Mouse (Mus musculus) embryonic facial prominence, embryonic 14.5 days (tissue): Measurements from ENCODE around the gene Hpgd. TPM values are rescaled to one million over a fixed set of nuclear protein-coding genes. Genes with fewer than 3 reads are reported as not detected.
A peak's percentile ranks its signal among the peaks of the same experiment; 100 is the strongest.

Experiments used
- ATAC-seq: fragments of 200-750 bp; cut with Nextera tagmentation; 2 replicates; pipeline ENCODE4 v1.8.0; 2017; ENCODE audit warnings: low read depth, moderate number of reproducible peaks, moderate TSS enrichment
- DNase-seq: peaks from one replicate; pipeline ENCODE4 v3.0.0-alpha.2; 2015; ENCODE audit warnings: low spot score
- H3K27ac ChIP-seq: fragments of 300-500 bp; sonication (generic); replicated peaks from 2 replicates; pipeline ENCODE4 v1.5.1; 2014; ENCODE audit warnings: low read depth, mild to moderate bottlenecking, low read length, moderate library complexity
- H3K27me3 ChIP-seq: fragments of 300-500 bp; sonication (generic); replicated peaks from 2 replicates; pipeline ENCODE4 v1.6.1; 2014; ENCODE audit warnings: low read length; ENCODE audit not compliant: control insufficient read depth, insufficient read depth
- H3K36me3 ChIP-seq: fragments of 300-500 bp; sonication (generic); 2 replicates; pipeline ENCODE4 v1.6.1; 2014; ENCODE audit warnings: low read length, mixed read lengths; ENCODE audit not compliant: control insufficient read depth, insufficient read depth
- H3K4me1 ChIP-seq: fragments of 300-500 bp; sonication (generic); 2 replicates; pipeline ENCODE4 v1.6.1; 2014; ENCODE audit warnings: antibody characterized with exemption, low read length; ENCODE audit not compliant: control insufficient read depth, insufficient read depth
- H3K4me2 ChIP-seq: fragments of 300-500 bp; sonication (generic); 2 replicates; pipeline ENCODE4 v1.6.1; 2014; ENCODE audit warnings: low read depth, mild to moderate bottlenecking, low read length, moderate library complexity, mixed read lengths
- H3K4me3 ChIP-seq: fragments of 300-500 bp; sonication (generic); 2 replicates; pipeline ENCODE4 v1.5.1; 2014; ENCODE audit warnings: low read depth, mild to moderate bottlenecking, low read length
- H3K9ac ChIP-seq: fragments of 300-500 bp; sonication (generic); 2 replicates; pipeline ENCODE4 v1.6.1; 2014; ENCODE audit warnings: low read depth, mild to moderate bottlenecking, low read length, moderate library complexity, mixed read lengths
- H3K9me3 ChIP-seq: fragments of 300-500 bp; sonication (generic); 2 replicates; pipeline ENCODE4 v1.6.1; 2016; ENCODE audit warnings: low read length; ENCODE audit not compliant: control insufficient read depth
- WGBS: fragments of 180-500 bp; shearing (Covaris S2); extraction: QIAGEN DNeasy Blood & Tissue Kit; methylation state at CpG from one replicate; pipeline ENCODE4 v1.1.7; 2014; 5-methylcytosine and 5-hydroxymethylcytosine counted together
- polyA plus RNA-seq: library from polyadenylated mRNA; unstranded; fragments of >200 nt; fragmentation: Nextera tagmentation; extraction: Ambion mirVana; gene quantifications from 2 replicates; pipeline ENCODE4 v1.2.1, GENCODE M21; 2014

The Hpgd gene
- polyA plus RNA-seq, 1 experiment from 2014 or later, result 36.8 TPM

DNA sequence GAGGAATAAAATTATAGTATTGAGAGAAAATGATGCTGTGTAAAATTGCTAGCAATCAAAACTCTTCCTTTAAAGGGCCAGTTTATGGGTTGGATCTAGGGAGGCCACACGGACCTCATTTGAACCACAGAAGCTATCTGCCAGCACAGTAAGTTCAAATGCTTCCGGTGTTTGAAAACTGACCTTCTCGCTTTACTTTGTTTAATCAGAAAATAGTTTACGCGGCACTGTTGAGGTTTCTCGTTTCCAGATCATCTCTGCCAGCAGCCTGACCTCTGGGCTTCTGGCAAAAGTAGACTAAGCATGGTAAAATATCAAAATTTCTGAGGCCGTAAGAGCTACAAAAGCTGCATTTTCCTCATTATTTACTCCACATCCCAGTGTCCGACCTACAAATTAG lies 42.4 kb downstream of the Hpgd start:
- Histone ChIP-seq H3K27me3 (no peaks in the 10 kb centered on the region), H3K9me3 (no peaks in the 10 kb centered on the region), H3K27ac (no peak overlapping the region), H3K4me2 (no peak overlapping the region), H3K4me3 (no peak overlapping the region), H3K4me1 (no peaks in the 10 kb centered on the region), H3K36me3 (no peaks in the 10 kb centered on the region), H3K9ac (no peak overlapping the region)
- DNase-seq (peak; percentile 20), ATAC-seq (no peak)
- WGBS, result 49% methylated on average over 8 of the region's 8 CpGs

DNA sequence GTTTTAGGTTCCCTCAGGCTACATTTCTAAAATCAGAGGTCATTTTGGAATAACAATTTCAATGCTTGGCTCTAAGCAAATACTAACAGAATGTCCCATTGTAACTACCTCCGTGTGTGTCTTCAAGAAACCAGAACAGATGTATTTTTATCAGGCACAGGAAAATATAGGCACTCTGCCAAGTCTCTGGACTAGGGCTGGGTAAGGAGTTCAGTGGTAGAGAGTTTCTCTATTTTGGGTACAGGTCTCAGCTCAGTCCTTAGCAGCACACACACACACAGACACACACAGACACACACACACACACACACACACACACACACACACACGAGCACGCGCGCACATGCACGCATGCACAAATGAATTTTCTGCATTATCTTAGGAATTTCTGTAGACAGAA lies 49.1 kb downstream of the Hpgd start:
- Histone ChIP-seq H3K4me2 (no peak overlapping the region), H3K27me3 (no peaks in the 10 kb centered on the region), H3K27ac (no peak overlapping the region), H3K9me3 (no peaks in the 10 kb centered on the region), H3K4me3 (no peak overlapping the region), H3K4me1 (peaks cover 16% of the 10 kb centered on the region; the same call in 1 of the 2 replicates), H3K9ac (no peak overlapping the region), H3K36me3 (no peaks in the 10 kb centered on the region)
- 78% methylated on average over 6 of the region's 6 CpGs for WGBS
- peak; percentile 41; the same call in 1 of the 2 replicates for ATAC-seq
- peak; percentile 71 for DNase-seq

DNA sequence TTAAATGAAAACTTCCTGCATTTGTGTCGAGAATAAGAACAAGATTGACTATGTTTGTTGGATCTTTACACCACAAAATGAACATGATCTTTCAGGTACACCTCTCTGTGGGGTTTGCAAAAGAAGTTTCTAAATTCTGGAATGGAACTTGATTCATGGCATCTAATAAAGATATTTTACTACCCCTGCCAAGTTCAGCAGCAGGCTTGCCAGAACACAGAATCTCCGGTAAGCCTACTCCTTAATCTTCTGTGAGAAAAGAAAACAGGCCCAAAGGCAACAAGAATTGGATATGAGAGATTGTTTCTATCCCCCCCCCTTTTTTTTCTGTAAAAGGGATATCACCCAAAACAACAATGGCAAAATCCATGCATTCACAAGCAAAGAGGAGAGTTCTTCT lies 49.6 kb downstream of the Hpgd start:
- H3K4me3 ChIP-seq, result no peak overlapping the region
- DNase-seq, result peak; percentile 71
- ATAC-seq, result no peak; the same call in 1 of the 2 replicates
- no peak overlapping the region for H3K27ac ChIP-seq
- H3K9me3 ChIP-seq, result no peaks in the 10 kb centered on the region
- WGBS, result 34% methylated on average over 2 of the region's 2 CpGs
- no peaks in the 10 kb centered on the region for H3K36me3 ChIP-seq
- peaks cover 16% of the 10 kb centered on the region; the same call in 1 of the 2 replicates for H3K4me1 ChIP-seq
- H3K4me2 ChIP-seq, result no peak overlapping the region
- H3K9ac ChIP-seq, result no peak overlapping the region
- H3K27me3 ChIP-seq, result no peaks in the 10 kb centered on the region

DNA sequence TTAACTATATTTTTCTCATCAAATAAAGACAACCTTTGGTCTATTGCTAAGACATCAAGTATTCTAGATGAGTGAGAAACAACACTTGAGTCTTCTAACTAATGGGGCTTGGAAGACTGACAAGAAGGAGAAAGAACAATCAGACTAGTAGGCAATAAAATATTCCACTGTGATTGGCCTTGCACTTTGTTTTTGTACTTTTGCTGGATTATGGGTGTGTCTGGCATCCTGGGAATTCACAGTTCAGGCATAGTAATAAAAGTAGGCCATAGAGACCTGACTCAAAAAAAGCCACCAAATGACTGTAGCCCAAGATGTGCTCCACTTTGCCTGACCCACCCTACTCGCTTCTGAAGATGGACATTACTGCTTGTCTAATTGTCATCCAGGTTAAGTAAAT lies 50.0 kb downstream of the Hpgd start:
- Histone ChIP-seq H3K9ac (no peak overlapping the region), H3K4me3 (no peak overlapping the region), H3K36me3 (no peaks in the 10 kb centered on the region), H3K27me3 (no peaks in the 10 kb centered on the region), H3K9me3 (no peaks in the 10 kb centered on the region), H3K4me2 (no peak overlapping the region), H3K4me1 (peaks cover 16% of the 10 kb centered on the region; the same call in 1 of the 2 replicates), H3K27ac (no peak overlapping the region)
- ATAC-seq (no peak), DNase-seq (no peak)
- WGBS, result 82% methylated on average over 1 of the region's 1 CpGs

DNA sequence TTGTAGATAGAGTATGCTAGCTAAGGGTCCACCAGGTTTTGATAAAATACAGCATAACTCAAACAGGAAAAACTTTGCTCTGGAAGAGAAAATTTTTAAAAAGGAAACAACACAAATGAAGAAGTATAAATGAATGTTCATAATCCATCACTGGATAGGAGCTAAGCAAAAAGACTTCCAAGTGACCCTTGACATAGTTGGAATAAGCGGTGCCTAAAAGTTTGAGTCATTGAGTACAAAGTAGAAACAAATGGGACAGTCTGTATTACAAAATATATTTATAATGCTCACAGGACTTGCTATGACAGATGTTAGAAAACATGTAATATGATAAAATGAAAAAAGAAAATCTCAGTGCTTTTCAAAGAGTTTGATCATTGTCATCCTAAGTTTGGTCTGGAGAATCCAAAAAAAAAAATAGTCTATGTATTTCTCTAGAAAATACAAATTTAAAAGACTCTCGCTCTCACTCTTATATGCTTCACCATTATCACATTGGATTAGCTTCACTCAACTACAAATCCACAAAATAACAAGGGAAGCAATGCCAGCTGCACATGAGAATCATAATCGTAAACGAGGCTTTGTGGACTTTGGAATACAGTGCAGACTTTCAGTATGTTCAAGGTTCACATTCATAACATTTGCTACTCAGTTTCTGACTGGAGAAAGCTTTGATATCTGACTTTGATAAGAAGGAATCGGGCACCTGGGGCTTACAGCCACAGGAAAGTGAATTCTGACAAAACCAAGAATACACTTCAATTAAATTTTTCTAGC lies 51.4 kb downstream of the Hpgd start:
- no peaks in the 10 kb centered on the region for H3K27me3 ChIP-seq
- H3K4me3 ChIP-seq, result no peak overlapping the region
- H3K36me3 ChIP-seq, result no peaks in the 10 kb centered on the region
- no peaks in the 10 kb centered on the region for H3K9me3 ChIP-seq
- DNase-seq, result no peak
- 81% methylated on average over 5 of the region's 5 CpGs for WGBS
- H3K27ac ChIP-seq, result no peak overlapping the region
- no peak overlapping the region for H3K4me2 ChIP-seq
- no peak overlapping the region for H3K9ac ChIP-seq
- peaks cover 16% of the 10 kb centered on the region; the same call in 1 of the 2 replicates for H3K4me1 ChIP-seq
- no peak for ATAC-seq

DNA sequence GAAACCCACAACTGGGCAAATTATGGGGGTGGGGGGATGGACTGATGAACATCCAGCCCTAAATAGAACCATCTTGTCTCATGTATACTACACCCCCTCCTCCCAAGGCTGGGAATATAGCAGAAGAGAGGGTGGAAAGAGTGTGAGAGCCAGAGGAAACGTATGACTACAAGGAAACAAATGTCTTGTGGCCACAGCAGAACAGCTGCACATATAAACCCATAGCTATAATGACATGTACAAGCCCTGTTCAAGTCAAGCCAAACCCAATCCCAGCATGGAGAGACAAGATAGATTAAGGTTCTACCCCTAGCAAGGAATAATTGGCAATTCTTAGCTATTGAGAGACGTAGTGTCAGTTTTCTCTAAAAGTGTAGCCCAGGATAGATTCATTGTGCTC lies 68.8 kb downstream of the Hpgd start:
- DNase-seq (no peak), ATAC-seq (no peak; the same call in 1 of the 2 replicates)
- H3K27ac ChIP-seq, result no peak overlapping the region
- H3K4me2 ChIP-seq, result no peak overlapping the region
- H3K27me3 ChIP-seq, result no peaks in the 10 kb centered on the region
- H3K36me3 ChIP-seq, result no peaks in the 10 kb centered on the region
- H3K4me1 ChIP-seq, result no peaks in the 10 kb centered on the region
- H3K9ac ChIP-seq, result no peak overlapping the region
- no peak overlapping the region for H3K4me3 ChIP-seq
- H3K9me3 ChIP-seq, result no peaks in the 10 kb centered on the region
- 89% methylated on average over 2 of the region's 2 CpGs for WGBS
